Mouse (Mus musculus) intestine, postnatal 0 days (tissue): Measurements from ENCODE around the gene Serpinb9b. TPM values are rescaled to one million over a fixed set of nuclear protein-coding genes. Genes with fewer than 3 reads are reported as not detected.
"Not testable (repeated sequence)": the region's sequence is repeated elsewhere in the genome, so short reads cannot be mapped to it uniquely, and the experiment has no call there.

Experiments used
- ATAC-seq: fragments of 200-750 bp; cut with Nextera tagmentation; 2 replicates; pipeline ENCODE4 v1.8.0; 2017; ENCODE audit warnings: mild to moderate bottlenecking, moderate TSS enrichment, moderate library complexity
- H3K27ac ChIP-seq: fragments of 300-500 bp; sonication (generic); 2 replicates; pipeline ENCODE4 v1.5.1; 2014; ENCODE audit warnings: mild to moderate bottlenecking, low read depth, low read length, moderate library complexity
- H3K27me3 ChIP-seq: fragments of 300-500 bp; sonication (generic); replicated peaks from 2 replicates; pipeline ENCODE4 v1.6.1; 2014; ENCODE audit warnings: low read length, mixed read lengths; ENCODE audit not compliant: control insufficient read depth, insufficient read depth
- H3K36me3 ChIP-seq: fragments of 300-500 bp; sonication (generic); 2 replicates; pipeline ENCODE4 v1.6.1; 2014; ENCODE audit warnings: mild to moderate bottlenecking, moderate library complexity; ENCODE audit not compliant: control insufficient read depth, insufficient read depth
- H3K4me1 ChIP-seq: fragments of 300-500 bp; sonication (generic); replicated peaks from 2 replicates; pipeline ENCODE4 v1.6.1; 2014; ENCODE audit warnings: antibody characterized with exemption, low read length, mixed read lengths; ENCODE audit not compliant: control insufficient read depth, insufficient read depth
- H3K4me2 ChIP-seq: fragments of 300-500 bp; sonication (generic); replicated peaks from 2 replicates; pipeline ENCODE4 v1.6.1; 2014; ENCODE audit warnings: low read depth, mild to moderate bottlenecking, moderate library complexity
- H3K4me3 ChIP-seq: fragments of 300-500 bp; sonication (generic); 2 replicates; pipeline ENCODE4 v1.5.1; 2014; ENCODE audit warnings: low read depth, low read length
- H3K9ac ChIP-seq: fragments of 300-500 bp; sonication (generic); 2 replicates; pipeline ENCODE4 v1.6.1; 2014; ENCODE audit warnings: mild to moderate bottlenecking, low read depth, low read length
- H3K9me3 ChIP-seq: fragments of 300-500 bp; sonication (generic); 2 replicates; pipeline ENCODE4 v1.6.1; 2016; ENCODE audit warnings: mixed run types; ENCODE audit not compliant: control insufficient read depth
- CTCF ChIP-seq: sonication (generic); IDR thresholded peaks from 2 replicates; pipeline ENCODE4 v1.5.1; 2016; ENCODE audit warnings: low read depth, mild to moderate bottlenecking, control low read depth, antibody characterized with exemption, moderate library complexity
- WGBS: fragments of 180-500 bp; shearing (Covaris S2); extraction: QIAGEN DNeasy Blood & Tissue Kit; methylation state at CpG from one replicate; pipeline ENCODE4 v1.1.7; 2014; 5-methylcytosine and 5-hydroxymethylcytosine counted together
- polyA plus RNA-seq: library from polyadenylated mRNA; unstranded; fragments of >200 nt; fragmentation: Nextera tagmentation; extraction: Ambion mirVana; gene quantifications from 2 replicates; pipeline ENCODE4 v1.2.1, GENCODE M21; 2015

Serpinb9b gene
- polyA plus RNA-seq, 1 experiment from 2014 or later: 1.9 TPM

DNA sequence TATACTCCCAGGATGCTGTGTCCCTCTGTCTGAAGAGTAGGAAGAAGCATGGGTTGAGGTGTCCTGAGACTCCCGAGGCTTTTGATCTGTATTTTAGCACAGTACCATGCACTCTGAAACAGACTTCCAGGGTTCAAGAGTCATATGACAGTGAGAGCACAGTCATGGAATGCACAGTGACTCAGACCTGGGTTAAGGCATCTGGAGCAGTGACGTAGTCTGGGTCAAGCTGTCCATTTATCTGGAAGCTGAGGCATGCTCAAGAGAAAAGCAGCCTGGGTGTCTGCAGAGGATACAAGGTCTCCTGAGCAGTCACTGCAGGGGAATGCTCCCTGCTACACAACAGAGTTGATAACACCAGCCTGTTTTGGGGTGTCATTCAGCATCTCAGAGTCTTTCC, 1.3 kb downstream of the Serpinb9b start:
- H3K4me2 ChIP-seq: no peak overlapping the region
- H3K9me3 ChIP-seq: no peaks in the 10 kb centered on the region
- H3K4me3 ChIP-seq: no peak overlapping the region
- H3K27ac ChIP-seq: no peak overlapping the region
- H3K4me1 ChIP-seq: no peaks in the 10 kb centered on the region
- TF ChIP-seq CTCF: no peak
- H3K36me3 ChIP-seq: no peaks in the 10 kb centered on the region
- H3K9ac ChIP-seq: no peak overlapping the region
- ATAC-seq: peak; percentile 81
- 29% methylated on average over 2 of the region's 2 CpGs for WGBS
- H3K27me3 ChIP-seq: no peaks in the 10 kb centered on the region

DNA sequence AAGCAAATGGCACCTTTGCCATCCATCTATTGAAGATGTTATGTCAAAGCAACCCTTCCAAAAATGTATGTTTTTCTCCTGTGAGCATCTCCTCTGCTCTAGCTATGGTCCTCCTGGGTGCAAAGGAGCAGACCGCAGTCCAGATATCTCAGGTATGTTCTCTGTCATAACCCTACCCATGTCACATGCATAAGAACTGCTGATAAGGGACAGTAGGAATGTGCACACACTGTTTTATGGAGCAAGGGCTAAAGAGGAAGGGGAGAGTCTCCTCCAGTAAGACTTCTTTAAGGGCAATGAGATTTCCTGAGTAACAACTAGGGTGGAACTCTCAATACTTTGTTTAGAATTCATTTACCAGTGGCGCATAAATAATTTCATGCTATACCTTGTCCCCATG, 2.3 kb downstream of the Serpinb9b start:
- ATAC-seq: peak; percentile 88
- WGBS: 67% methylated on average over 2 of the region's 2 CpGs
- not testable (repeated sequence) for H3K4me1 ChIP-seq, H3K27me3 ChIP-seq, H3K9ac ChIP-seq, H3K4me2 ChIP-seq, H3K4me3 ChIP-seq, H3K9me3 ChIP-seq, H3K36me3 ChIP-seq, H3K27ac ChIP-seq

DNA sequence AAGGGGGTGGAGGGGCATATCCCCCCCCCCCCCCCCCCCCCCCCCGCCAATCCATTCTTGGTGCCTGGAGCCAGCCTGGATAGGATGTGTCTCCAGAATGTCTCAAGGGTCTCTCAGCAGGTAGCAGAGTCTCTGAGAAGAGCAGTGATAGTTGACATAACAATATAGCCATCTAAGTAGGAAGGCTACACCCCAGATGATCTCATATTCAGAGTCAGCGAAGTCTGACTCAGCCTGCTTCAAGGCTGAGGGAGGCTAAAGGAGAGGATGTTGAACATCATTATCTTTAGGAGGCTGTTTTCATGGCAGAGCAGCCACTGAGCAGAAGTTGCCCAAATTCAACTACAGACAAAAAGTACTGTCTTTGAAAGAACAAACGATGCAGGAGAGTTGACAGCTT, 3.1 kb downstream of the Serpinb9b start:
- no peak overlapping the region for H3K4me3 ChIP-seq
- H3K9me3 ChIP-seq: no peaks in the 10 kb centered on the region
- H3K9ac ChIP-seq: no peak overlapping the region
- 61% methylated on average over 3 of the region's 3 CpGs for WGBS
- H3K4me1 ChIP-seq: no peaks in the 10 kb centered on the region
- no peak overlapping the region for H3K4me2 ChIP-seq
- H3K27me3 ChIP-seq: no peaks in the 10 kb centered on the region
- no peaks in the 10 kb centered on the region for H3K36me3 ChIP-seq
- TF ChIP-seq CTCF: no peak
- no peak for ATAC-seq
- no peak overlapping the region for H3K27ac ChIP-seq

DNA sequence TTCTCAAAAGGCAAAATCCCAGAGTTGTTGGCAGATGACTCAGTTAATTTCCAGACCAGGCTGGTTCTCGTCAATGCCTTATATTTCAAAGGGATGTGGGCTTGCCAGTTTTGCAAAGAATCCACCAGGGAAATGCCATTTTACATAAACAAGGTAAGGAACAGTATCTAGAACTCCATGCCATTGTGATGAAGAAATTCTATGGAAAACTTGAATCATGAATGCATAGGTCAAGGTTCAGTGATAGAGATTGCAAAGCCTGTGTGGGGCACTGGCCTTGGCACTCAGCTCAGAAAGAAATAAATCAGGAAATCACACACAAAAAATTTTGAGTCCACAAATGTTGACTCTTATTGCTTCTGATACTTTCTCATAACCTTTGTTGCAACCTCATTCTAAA, 8.3 kb downstream of the Serpinb9b start:
- Histone ChIP-seq H3K9ac (no peak overlapping the region), H3K36me3 (no peaks in the 10 kb centered on the region), H3K4me1 (no peaks in the 10 kb centered on the region), H3K4me2 (no peak overlapping the region), H3K27ac (no peak overlapping the region), H3K27me3 (no peaks in the 10 kb centered on the region), H3K9me3 (no peaks in the 10 kb centered on the region), H3K4me3 (no peak overlapping the region)
- 85% methylated on average over 1 of the region's 1 CpGs for WGBS
- TF ChIP-seq CTCF: no peak
- ATAC-seq: no peak

DNA sequence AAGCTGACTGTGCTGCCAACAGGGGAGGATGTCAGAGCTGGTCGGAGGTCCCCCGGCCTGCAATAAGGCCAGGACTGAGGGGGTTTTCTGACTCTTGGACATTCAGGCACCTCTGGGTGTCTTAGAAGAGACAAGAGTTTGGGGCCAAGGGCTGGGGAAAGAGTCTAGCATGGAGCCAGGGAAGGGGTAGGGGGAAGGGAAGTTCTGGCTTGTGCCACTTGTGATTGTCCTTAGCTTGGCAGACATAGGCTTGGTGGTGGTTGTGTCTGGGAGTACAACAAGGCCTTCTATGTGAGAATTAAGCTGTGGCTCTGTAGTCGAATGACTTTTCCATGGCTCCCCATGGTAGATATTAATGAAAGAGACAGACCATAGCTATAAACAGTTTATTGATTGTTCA, 16.3 kb downstream of the Serpinb9b start:
- no peak for TF ChIP-seq CTCF
- no peak overlapping the region for H3K27ac ChIP-seq

DNA sequence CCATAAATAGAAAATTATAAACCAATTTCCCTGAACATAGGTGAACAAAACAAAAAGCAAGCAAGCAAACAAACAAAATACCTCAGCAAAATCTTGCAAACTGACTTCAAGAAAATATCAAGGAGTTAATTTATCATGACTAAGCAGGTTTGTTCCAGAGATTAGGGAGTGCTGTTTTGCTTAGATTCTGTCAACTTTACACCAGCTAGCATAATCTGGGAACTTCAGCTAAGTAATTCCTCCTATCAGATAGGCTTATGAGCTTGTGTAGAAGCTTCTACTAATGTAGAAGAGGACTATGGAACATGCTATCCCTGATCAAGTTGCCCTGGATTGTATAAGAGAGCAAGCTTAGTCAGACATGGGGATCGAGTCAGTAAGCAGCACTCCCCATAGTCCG, 20.0 kb downstream of the Serpinb9b start:
- H3K9ac ChIP-seq: no peak overlapping the region
- no peaks in the 10 kb centered on the region for H3K4me1 ChIP-seq
- no peak overlapping the region for H3K27ac ChIP-seq
- no peak overlapping the region for H3K4me2 ChIP-seq
- 92% methylated on average over 2 of the region's 2 CpGs for WGBS
- no peak overlapping the region for H3K4me3 ChIP-seq
- TF ChIP-seq CTCF: no peak
- H3K36me3 ChIP-seq: no peaks in the 10 kb centered on the region
- ATAC-seq: no peak
- no peaks in the 10 kb centered on the region for H3K9me3 ChIP-seq
- H3K27me3 ChIP-seq: no peaks in the 10 kb centered on the region

More for the DNA sequence above, 16.3 kb downstream of the Serpinb9b start:
- no peak overlapping the region for H3K4me3 ChIP-seq
- 94% methylated on average over 3 of the region's 3 CpGs for WGBS
- no peaks in the 10 kb centered on the region for H3K4me1 ChIP-seq
- no peaks in the 10 kb centered on the region for H3K9me3 ChIP-seq
- H3K27me3 ChIP-seq: no peaks in the 10 kb centered on the region
- no peak overlapping the region for H3K4me2 ChIP-seq
- H3K9ac ChIP-seq: no peak overlapping the region
- no peak for ATAC-seq
- H3K36me3 ChIP-seq: no peaks in the 10 kb centered on the region

DNA sequence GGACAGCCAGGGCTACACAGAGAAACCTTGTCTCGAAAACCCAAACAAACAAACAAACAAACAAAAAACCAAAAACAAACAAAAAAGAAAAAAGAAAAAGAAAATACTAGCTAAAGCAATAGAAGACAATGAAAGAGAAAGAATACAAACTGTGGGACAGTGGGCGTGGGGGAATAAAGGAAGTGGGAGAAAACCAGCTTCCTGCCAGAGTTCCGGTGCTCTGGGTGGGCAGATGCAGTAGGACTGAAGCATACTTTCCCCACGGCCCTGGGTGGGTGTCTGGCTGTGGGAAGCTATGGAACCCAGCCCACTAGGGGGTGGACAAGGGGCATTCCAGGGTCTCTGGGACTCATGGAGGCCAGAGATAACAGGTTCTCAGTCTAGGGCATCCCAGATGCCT, 21.0 kb downstream of the Serpinb9b start:
- no peak overlapping the region for H3K4me2 ChIP-seq
- H3K27ac ChIP-seq: no peak overlapping the region
- H3K36me3 ChIP-seq: no peaks in the 10 kb centered on the region
- WGBS: 72% methylated on average over 4 of the region's 4 CpGs
- H3K9ac ChIP-seq: no peak overlapping the region
- no peak for ATAC-seq
- H3K4me1 ChIP-seq: no peaks in the 10 kb centered on the region
- no peak for TF ChIP-seq CTCF
- H3K4me3 ChIP-seq: no peak overlapping the region
- no peaks in the 10 kb centered on the region for H3K9me3 ChIP-seq
- H3K27me3 ChIP-seq: no peaks in the 10 kb centered on the region
